Mouse (Mus musculus): ENCODE measurements around the gene Prcp. TPM values are rescaled to one million over a fixed set of nuclear protein-coding genes. Genes with fewer than 3 reads are reported as not detected.

The Prcp gene
- polyA plus RNA-seq (2017; shearing (Covaris generic)), result 10 to 100 TPM; 29.3 to 31.2 TPM

GRCm38 (mm10) chr7:92874116-92874675 lies at the start of gene Prcp, which contains the start of gene Ddias:
Gene Prcp, plus strand, starts transcription at chr7:92874470.
Gene Ddias, minus strand, starts transcription at chr7:92874247.
- ATAC-seq, result peak; percentile 58

- ATAC-seq, result no peak
Observed at GRCm38 (mm10) chr7:92826248-92826647, 48.0 kb upstream of the Prcp start.

- no peak for ATAC-seq
Observed at GRCm38 (mm10) chr7:92827981-92828380, 46.3 kb upstream of the Prcp start.

- ATAC-seq, result no peak
Observed at GRCm38 (mm10) chr7:92832395-92832794, 41.9 kb upstream of the Prcp start.

GRCm38 (mm10) chr7:92834391-92834790 lies 39.9 kb upstream of the Prcp start:
- ATAC-seq, result no peak

- no peak for ATAC-seq
Observed at GRCm38 (mm10) chr7:92836447-92836846, 37.8 kb upstream of the Prcp start.

GRCm38 (mm10) chr7:92837226-92837625 lies 37.0 kb upstream of the Prcp start:
- ATAC-seq, result no peak

GRCm38 (mm10) chr7:92837907-92838306 lies 36.4 kb upstream of the Prcp start:
- no peak for ATAC-seq

- ATAC-seq, result no peak
Observed at GRCm38 (mm10) chr7:92842254-92842653, 32.0 kb upstream of the Prcp start.

- ATAC-seq, result no peak
Observed at GRCm38 (mm10) chr7:92848246-92848645, 26.0 kb upstream of the Prcp start.

- peak; percentile 65 for ATAC-seq
Observed at GRCm38 (mm10) chr7:92866526-92866925, 7.7 kb upstream of the Prcp start.

- ATAC-seq, result no peak
Observed at GRCm38 (mm10) chr7:92870161-92870560, 4.1 kb upstream of the Prcp start.

- no peak for ATAC-seq
Observed at GRCm38 (mm10) chr7:92871596-92871995, 2.7 kb upstream of the Prcp start.

GRCm38 (mm10) chr7:92874761-92875408 lies 615 bp downstream of the Prcp start:
- ATAC-seq, result peak; percentile 80

GRCm38 (mm10) chr7:92876066-92876465 lies 1.8 kb downstream of the Prcp start:
- no peak for ATAC-seq

GRCm38 (mm10) chr7:92876538-92876937 lies 2.3 kb downstream of the Prcp start:
- no peak for ATAC-seq

GRCm38 (mm10) chr7:92878575-92879285 lies 4.5 kb downstream of the Prcp start:
- ATAC-seq, result no peak

- ATAC-seq, result no peak
Observed at GRCm38 (mm10) chr7:92883850-92884716, 9.8 kb downstream of the Prcp start.

- ATAC-seq, result no peak
Observed at GRCm38 (mm10) chr7:92884998-92885660, 10.9 kb downstream of the Prcp start.

GRCm38 (mm10) chr7:92886801-92887200 lies 12.5 kb downstream of the Prcp start:
- no peak for ATAC-seq

GRCm38 (mm10) chr7:92887230-92887629 lies 13.0 kb downstream of the Prcp start:
- no peak for ATAC-seq

- no peak for ATAC-seq
Observed at GRCm38 (mm10) chr7:92890211-92890610, 15.9 kb downstream of the Prcp start.

Data from CD4-positive, CD25-positive, alpha-beta regulatory T cell, adult 4 months (primary cell).